Mouse (Mus musculus) megakaryocyte, embryonic 14.5 days (primary cell): ENCODE results near the gene Phf7. TPM values are rescaled to one million over a fixed set of nuclear protein-coding genes. Genes with fewer than 3 reads are reported as not detected.

Source experiments
- H3K27me3 ChIP-seq: replicated peaks from 2 replicates; pipeline ENCODE3; 2012; ENCODE audit warnings: inconsistent platforms
- H3K36me3 ChIP-seq: replicated peaks from 2 replicates; pipeline ENCODE3; 2012; ENCODE audit warnings: low read length, inconsistent platforms, mixed read lengths
- H3K4me1 ChIP-seq: 2 replicates; pipeline ENCODE4 v1.6.1; 2012; ENCODE audit warnings: inconsistent platforms
- H3K4me3 ChIP-seq: replicated peaks from 2 replicates; pipeline ENCODE3; 2012; ENCODE audit warnings: moderate library complexity, mild to moderate bottlenecking, inconsistent platforms
- H3K9me3 ChIP-seq: 2 replicates; pipeline ENCODE4 v1.6.1; 2012; ENCODE audit warnings: inconsistent platforms
- FLI1 ChIP-seq: IDR thresholded peaks from 2 replicates; pipeline ENCODE4 v1.6.1; 2012; ENCODE audit warnings: low read length, inconsistent platforms, mixed read lengths
- GATA1 ChIP-seq: IDR thresholded peaks from 3 replicates; pipeline ENCODE4 v1.6.1; 2012; ENCODE audit warnings: mixed read lengths, low read length, inconsistent platforms, borderline replicate concordance
- polyA plus RNA-seq: library from polyadenylated mRNA; stranded (reverse); fragments of >175 nt; gene quantifications from 2 replicates; pipeline ENCODE4 v1.2.3, GENCODE M21; 2012; ENCODE audit warnings: low replicate concordance; ENCODE audit not compliant: insufficient read depth

The Phf7 gene
- polyA plus RNA-seq, 1 experiment = 1.7 TPM

- TF ChIP-seq FLI1 (no peak), GATA1 (no peak)
- Histone ChIP-seq H3K36me3 (peaks cover 60% of the 10 kb centered on the region), H3K4me3 (peak overlapping the region; percentile 98), H3K9me3 (no peaks in the 10 kb centered on the region), H3K4me1 (peaks cover 39% of the 10 kb centered on the region), H3K27me3 (no peaks in the 10 kb centered on the region)
Measured at GRCm38 (mm10) chr14:31252091-31252490, 974 bp upstream of the Phf7 start.

DNA sequence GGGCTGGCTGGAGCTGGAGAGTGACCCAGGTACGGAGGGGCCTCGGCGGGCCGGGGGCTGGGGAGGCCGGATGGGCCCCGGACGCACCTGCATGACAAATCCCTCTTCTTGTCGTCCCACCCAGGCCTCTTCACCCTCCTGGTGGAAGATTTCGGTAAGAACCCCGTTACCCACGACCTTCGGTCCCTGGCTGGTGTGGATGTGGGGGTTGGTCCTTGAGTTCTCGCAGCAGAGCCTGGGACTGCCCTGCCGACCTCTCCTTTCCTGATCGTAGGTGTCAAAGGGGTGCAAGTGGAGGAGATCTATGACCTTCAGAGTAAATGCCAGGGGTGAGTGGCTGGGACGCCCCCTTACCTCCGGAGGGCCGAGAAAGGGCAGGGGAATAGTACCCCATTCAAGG lies 509 bp upstream of the Phf7 start:
- Histone ChIP-seq H3K36me3 (peaks cover 60% of the 10 kb centered on the region), H3K27me3 (no peaks in the 10 kb centered on the region), H3K4me3 (peak overlapping the region; percentile 98), H3K9me3 (no peaks in the 10 kb centered on the region), H3K4me1 (peaks cover 39% of the 10 kb centered on the region)
- no peak for TF ChIP-seq FLI1
- TF ChIP-seq GATA1 = no peak

DNA sequence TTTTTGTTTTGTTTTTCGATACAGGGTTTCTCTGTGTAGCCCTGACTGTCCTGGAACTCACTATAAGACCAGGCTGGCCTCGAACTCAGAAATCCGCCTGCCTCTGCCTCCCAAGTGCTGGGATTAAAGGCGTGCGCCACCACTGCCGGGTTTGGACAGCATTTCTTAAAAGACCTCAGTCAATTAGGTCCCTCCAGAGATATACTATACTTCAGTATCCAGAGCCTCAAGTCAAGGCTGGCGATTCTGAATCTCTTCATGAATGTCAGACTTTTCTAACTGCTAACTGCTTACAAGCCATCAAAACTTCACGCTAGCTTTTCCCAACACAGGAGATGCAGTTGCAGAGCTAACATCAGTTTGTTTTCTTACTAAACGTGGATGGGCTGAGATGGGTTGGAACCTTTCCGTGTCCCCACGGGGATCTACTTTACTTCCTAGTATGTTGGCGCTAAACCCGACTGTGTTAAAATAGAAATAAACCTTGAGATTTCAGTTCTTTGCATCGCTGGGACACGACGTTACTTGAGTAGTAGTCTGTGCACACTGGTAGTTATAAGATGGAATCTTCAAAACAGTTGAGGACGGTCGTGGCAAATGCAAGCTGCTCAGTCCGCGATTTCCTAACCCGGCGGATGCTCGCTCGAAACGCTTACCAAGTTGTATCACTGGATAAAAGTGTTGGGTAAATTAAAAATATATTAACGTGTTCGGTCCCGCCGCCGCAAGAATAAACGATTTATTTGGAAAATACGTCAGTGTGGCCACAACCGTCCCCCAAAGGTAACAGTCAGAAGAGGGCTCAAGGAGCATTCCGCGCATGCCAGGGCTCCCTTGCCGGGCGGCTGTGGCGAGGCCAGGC lies 664 bp downstream of the Phf7 start:
- H3K4me3 ChIP-seq = peak overlapping the region; percentile 98
- peaks cover 39% of the 10 kb centered on the region for H3K4me1 ChIP-seq
- peaks cover 57% of the 10 kb centered on the region for H3K36me3 ChIP-seq
- H3K27me3 ChIP-seq = no peaks in the 10 kb centered on the region
- no peak for TF ChIP-seq FLI1
- no peaks in the 10 kb centered on the region for H3K9me3 ChIP-seq

- no peak for TF ChIP-seq FLI1
- no peak for TF ChIP-seq GATA1
- Histone ChIP-seq H3K27me3 (no peaks in the 10 kb centered on the region), H3K4me3 (no peak overlapping the region), H3K4me1 (peaks cover 39% of the 10 kb centered on the region), H3K9me3 (no peaks in the 10 kb centered on the region), H3K36me3 (peaks cover 43% of the 10 kb centered on the region)
Measured at GRCm38 (mm10) chr14:31248396-31248795, 2.7 kb downstream of the Phf7 start.

DNA sequence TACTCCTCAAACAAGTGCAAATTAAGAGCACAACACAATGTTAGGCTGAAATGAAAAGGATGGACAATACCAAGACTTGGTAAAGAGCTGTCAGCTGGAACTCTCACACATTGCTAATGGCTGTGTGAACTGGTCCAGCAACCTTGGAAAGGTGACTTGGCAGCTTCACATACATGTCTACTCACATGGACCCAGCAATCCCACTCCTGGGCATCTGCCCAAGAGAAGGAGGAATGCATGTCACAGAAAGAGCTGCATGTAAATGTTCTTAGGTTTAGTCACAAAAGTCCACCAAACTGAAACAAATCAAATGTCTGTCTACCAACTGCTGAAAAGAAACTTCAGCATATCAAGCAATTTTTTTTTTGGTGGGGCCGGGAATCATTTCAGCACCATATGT lies 5.2 kb downstream of the Phf7 start:
- no peak for TF ChIP-seq GATA1
- no peak for TF ChIP-seq FLI1
- Histone ChIP-seq H3K27me3 (no peaks in the 10 kb centered on the region), H3K4me1 (peaks cover 25% of the 10 kb centered on the region), H3K36me3 (peaks cover 36% of the 10 kb centered on the region), H3K9me3 (no peaks in the 10 kb centered on the region), H3K4me3 (no peak overlapping the region)

- H3K9me3 ChIP-seq = no peaks in the 10 kb centered on the region
- no peaks in the 10 kb centered on the region for H3K27me3 ChIP-seq
- TF ChIP-seq GATA1 = no peak
- TF ChIP-seq FLI1 = no peak
- H3K4me3 ChIP-seq = no peak overlapping the region
- H3K36me3 ChIP-seq = peaks cover 48% of the 10 kb centered on the region
- H3K4me1 ChIP-seq = peaks cover 18% of the 10 kb centered on the region
Measured at GRCm38 (mm10) chr14:31244777-31245176, 6.3 kb downstream of the Phf7 start.

- TF ChIP-seq GATA1 (no peak), FLI1 (no peak)
- Histone ChIP-seq H3K9me3 (no peaks in the 10 kb centered on the region), H3K4me3 (no peak overlapping the region), H3K4me1 (0 out of 2 replicates have a peak, but pooled peaks cover 3% of the 10 kb centered on the region), H3K27me3 (no peaks in the 10 kb centered on the region), H3K36me3 (peaks cover 51% of the 10 kb centered on the region)
Measured at GRCm38 (mm10) chr14:31240528-31240927, 10.6 kb downstream of the Phf7 start.

DNA sequence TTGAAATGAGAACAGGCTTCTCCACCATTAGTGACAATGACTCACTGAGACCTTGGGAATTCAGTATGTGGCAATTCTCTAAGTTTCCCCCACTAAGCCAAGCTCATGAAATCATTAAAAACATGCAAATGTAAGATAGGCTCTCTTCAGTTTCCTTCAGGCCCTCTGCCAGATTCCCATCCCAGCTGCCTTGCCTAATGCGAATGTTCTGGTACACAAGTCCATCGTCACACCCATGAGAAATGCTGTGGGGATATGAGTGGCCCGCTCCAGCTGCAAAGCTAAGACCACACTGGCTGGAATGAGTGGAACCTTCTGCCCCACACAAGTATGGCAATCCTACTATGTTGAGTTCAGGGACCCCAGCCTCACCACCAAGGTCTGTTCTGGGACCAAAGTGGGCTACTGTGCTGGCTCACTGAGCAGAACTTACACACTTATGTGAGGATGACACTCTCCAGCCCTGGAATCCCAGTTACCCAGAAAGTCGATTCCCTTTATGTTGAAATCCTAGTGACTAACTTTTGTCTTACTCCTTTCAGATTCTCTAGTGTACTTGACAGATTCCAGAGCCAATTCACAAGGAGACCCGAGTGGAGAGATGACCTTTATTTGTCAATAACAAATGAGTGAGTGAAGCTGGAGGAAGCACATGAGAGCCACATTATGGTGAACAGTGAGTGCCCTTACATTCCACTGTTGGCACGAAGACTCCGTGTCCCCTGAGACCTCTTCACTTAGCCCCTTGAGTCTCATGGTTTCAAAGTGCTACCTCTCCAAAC lies 13.8 kb downstream of the Phf7 start:
- no peak overlapping the region for H3K4me3 ChIP-seq

DNA sequence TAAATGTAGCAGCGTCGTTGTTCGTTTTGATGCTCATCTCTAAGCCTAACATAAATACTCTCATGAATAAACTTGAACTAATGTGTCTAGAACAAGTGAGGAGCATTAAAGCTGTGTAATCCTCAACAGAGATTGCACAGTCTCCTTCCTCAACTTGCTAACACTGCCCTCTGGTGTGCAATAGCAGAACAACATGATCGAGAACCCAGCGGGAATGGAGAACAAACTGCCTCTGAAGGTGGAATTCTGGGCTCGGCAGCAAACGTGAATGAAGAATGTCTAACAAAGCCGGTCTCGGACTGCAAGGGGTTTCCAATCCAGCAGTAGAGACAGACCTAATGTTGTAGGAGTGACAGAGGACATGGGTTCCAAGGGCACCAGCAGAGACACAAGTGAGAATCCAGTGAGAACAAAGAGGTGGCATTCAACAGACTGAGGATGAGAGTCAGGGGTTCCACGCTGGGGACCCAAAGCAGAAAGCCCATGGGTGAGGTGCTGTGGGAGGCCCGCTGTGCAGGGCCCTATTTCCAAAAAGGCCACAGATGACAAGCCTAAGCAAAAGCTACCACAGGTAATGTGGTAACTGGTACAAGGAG lies 17.0 kb downstream of the Phf7 start:
- H3K4me1 ChIP-seq = peaks cover 39% of the 10 kb centered on the region
- TF ChIP-seq GATA1 (no peak), FLI1 (no peak)
- no peaks in the 10 kb centered on the region for H3K9me3 ChIP-seq
- H3K4me3 ChIP-seq = peak overlapping the region; percentile 60
- H3K27me3 ChIP-seq = peaks cover 46% of the 10 kb centered on the region
- peaks cover 23% of the 10 kb centered on the region for H3K36me3 ChIP-seq

More for the DNA sequence above, 13.8 kb downstream of the Phf7 start:
- peaks cover 44% of the 10 kb centered on the region for H3K36me3 ChIP-seq
- no peaks in the 10 kb centered on the region for H3K9me3 ChIP-seq
- peaks cover 17% of the 10 kb centered on the region for H3K4me1 ChIP-seq
- H3K27me3 ChIP-seq = peaks cover 22% of the 10 kb centered on the region
- TF ChIP-seq FLI1 (no peak), GATA1 (no peak)
